Mouse (Mus musculus) myocyte (in vitro differentiated cells): ENCODE results near the gene Pigt. TPM values are rescaled to one million over a fixed set of nuclear protein-coding genes. Genes with fewer than 3 reads are reported as not detected.

Source experiments
- H3K27me3 ChIP-seq: one replicate; pipeline ENCODE4 v1.6.1; 2011; ENCODE audit not compliant: control insufficient read depth, insufficient read depth, insufficient read length
- H3K36me3 ChIP-seq: one replicate; pipeline ENCODE4 v1.6.1; 2011; ENCODE audit not compliant: control insufficient read depth, insufficient read depth
- H3K4me2 ChIP-seq: one replicate; pipeline ENCODE4 v1.6.1; 2011; ENCODE audit warnings: low read depth, control low read depth
- H3K4me3 ChIP-seq: one replicate; pipeline ENCODE4 v1.5.1; 2011; ENCODE audit warnings: mild to moderate bottlenecking, control low read depth, moderate library complexity
- H3K79me2 ChIP-seq: one replicate; pipeline ENCODE4 v1.6.1; 2011; ENCODE audit not compliant: control insufficient read depth, insufficient read depth
- H3ac ChIP-seq: one replicate; pipeline ENCODE4 v1.6.1; 2011; ENCODE audit not compliant: control insufficient read depth, insufficient read length
- CEBPB ChIP-seq: IDR thresholded peaks from 2 replicates; pipeline ENCODE4 v1.6.1; 2011; ENCODE audit warnings: mild to moderate bottlenecking, moderate library complexity; ENCODE audit not compliant: poor library complexity, insufficient read depth, severe bottlenecking
- E2F4 ChIP-seq: IDR thresholded peaks from one replicate; pipeline ENCODE4 v1.6.1; 2011; ENCODE audit warnings: mild to moderate bottlenecking, control low read depth, moderate library complexity; ENCODE audit not compliant: insufficient read depth
- MAX ChIP-seq: IDR thresholded peaks from one replicate; pipeline ENCODE4 v1.6.1; 2011; ENCODE audit warnings: low read depth, mild to moderate bottlenecking, control low read depth
- MYOD1 ChIP-seq, 3 experiments: IDR thresholded peaks; one replicate each; pipeline ENCODE4 v1.6.1; 2011; ENCODE audit warnings: control low read depth in 2 of 3, low read depth in 2 of 3, mild to moderate bottlenecking in 2 of 3, moderate library complexity in 1 of 3; ENCODE audit not compliant: insufficient read length in 2 of 3, control insufficient read depth in 1 of 3
- MYOG ChIP-seq, 3 experiments: IDR thresholded peaks; one replicate each; pipeline ENCODE4 v1.6.1; 2011; ENCODE audit warnings: control low read depth in 2 of 3, low read depth in 2 of 3, mild to moderate bottlenecking in 2 of 3; ENCODE audit not compliant: insufficient read length in 2 of 3, control insufficient read depth in 1 of 3, insufficient read depth in 1 of 3
- POLR2A ChIP-seq: IDR thresholded peaks from one replicate; pipeline ENCODE4 v1.6.1; 2011; ENCODE audit warnings: low read depth, mild to moderate bottlenecking, control low read depth, moderate library complexity; ENCODE audit not compliant: insufficient read length
- POLR2AphosphoS2 ChIP-seq: IDR thresholded peaks from one replicate; pipeline ENCODE4 v1.6.1; 2011; ENCODE audit warnings: low read depth, control low read depth; ENCODE audit not compliant: insufficient read length
- REST ChIP-seq: IDR thresholded peaks from one replicate; pipeline ENCODE4 v1.6.1; 2011; ENCODE audit warnings: mild to moderate bottlenecking, control low read depth, moderate library complexity; ENCODE audit not compliant: insufficient read depth, insufficient read length
- SRF ChIP-seq: IDR thresholded peaks from one replicate; pipeline ENCODE4 v1.6.1; 2011; ENCODE audit warnings: low read depth; ENCODE audit not compliant: control insufficient read depth, insufficient read length
- TCF12 ChIP-seq: IDR thresholded peaks from one replicate; pipeline ENCODE4 v1.6.1; 2011; ENCODE audit warnings: mild to moderate bottlenecking, control low read depth; ENCODE audit not compliant: poor library complexity, insufficient read depth, severe bottlenecking
- TCF3 ChIP-seq: IDR thresholded peaks from one replicate; pipeline ENCODE4 v1.6.1; 2011; ENCODE audit warnings: low read depth, control low read depth; ENCODE audit not compliant: insufficient read length
- USF1 ChIP-seq: IDR thresholded peaks from one replicate; pipeline ENCODE4 v1.6.1; 2011; ENCODE audit warnings: low read depth, mild to moderate bottlenecking, control low read depth, moderate library complexity
- polyA plus RNA-seq: library from polyadenylated mRNA; unstranded; fragments of >200 nt; fragmentation: generic; extraction: Trizol; gene quantifications from one replicate; pipeline ENCODE4 v1.2.1, GENCODE M21; 2012; ENCODE audit warnings: missing spikeins

The Pigt gene
- polyA plus RNA-seq, 1 experiment, result 79.2 TPM

DNA sequence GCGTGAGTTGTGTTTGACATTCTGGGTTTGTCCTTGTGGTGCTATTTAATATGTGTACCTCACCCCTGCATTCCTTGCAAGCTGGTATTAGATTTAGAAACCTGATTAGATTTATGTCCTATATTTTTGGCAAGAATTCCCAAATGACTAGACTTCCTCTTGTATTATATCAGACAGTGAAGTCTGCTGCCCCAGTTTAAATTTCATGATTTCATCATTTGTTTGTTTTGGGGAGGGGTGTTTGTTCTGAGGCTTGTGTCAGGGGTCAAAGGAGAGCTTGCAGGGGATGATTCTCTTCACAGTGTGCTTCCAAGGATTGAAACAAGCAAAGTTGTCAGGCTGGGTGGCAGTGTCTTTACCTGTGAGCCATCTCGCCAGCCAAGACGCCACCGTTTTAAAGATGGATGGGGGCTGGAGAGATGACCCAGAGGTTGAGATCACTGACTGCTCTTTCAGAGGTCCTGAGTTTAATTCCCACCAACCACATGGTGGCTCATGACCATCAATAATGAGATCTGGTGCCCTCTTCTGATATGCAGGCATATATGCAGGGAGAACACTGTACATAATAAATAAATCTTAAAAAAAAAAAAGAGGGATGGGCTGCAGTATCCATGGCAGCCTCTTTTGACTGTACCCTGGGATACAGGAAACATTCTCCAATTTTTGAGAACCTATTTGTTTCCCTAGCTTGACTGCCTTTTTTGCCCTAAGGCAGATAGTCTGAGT is 8.5 kb downstream of the Pigt start:
- Histone ChIP-seq H3K27me3 (no peaks in the 10 kb centered on the region), H3K36me3 (peaks cover 28% of the 10 kb centered on the region), H3K4me3 (no peak overlapping the region), H3K4me2 (no peak overlapping the region), H3ac (no peak overlapping the region), H3K79me2 (no peaks in the 10 kb centered on the region)
- TF ChIP-seq E2F4 (no peak), POLR2A (no peak), TCF3 (no peak), REST (no peak), CEBPB (no peak), TCF12 (no peak), MYOD1 (IDR thresholded peaks at IDR 0.05; ENCODE audit: control insufficient read depth in 1 of 3, insufficient read length in 2 of 3, low read depth in 2 of 3) (no peak), POLR2AphosphoS2 (no peak), USF1 (no peak), MAX (no peak), MYOG (IDR thresholded peaks at IDR 0.05; ENCODE audit: control insufficient read depth in 1 of 3, insufficient read depth in 1 of 3, insufficient read length in 2 of 3, low read depth in 2 of 3) (no peak), SRF (no peak)

- H3K79me2 ChIP-seq, result no peaks in the 10 kb centered on the region
- H3K36me3 ChIP-seq, result peaks cover 27% of the 10 kb centered on the region
- no peak overlapping the region for H3K4me2 ChIP-seq
- no peak overlapping the region for H3ac ChIP-seq
- no peak for TF ChIP-seq MAX
- no peak for TF ChIP-seq MYOD1 (IDR thresholded peaks at IDR 0.05; ENCODE audit: control insufficient read depth in 1 of 3, insufficient read length in 2 of 3, low read depth in 2 of 3)
- H3K27me3 ChIP-seq, result no peaks in the 10 kb centered on the region
- no peak overlapping the region for H3K4me3 ChIP-seq
Observed at GRCm38 (mm10) chr2:164507811-164508210, 10.5 kb downstream of the Pigt start.

DNA sequence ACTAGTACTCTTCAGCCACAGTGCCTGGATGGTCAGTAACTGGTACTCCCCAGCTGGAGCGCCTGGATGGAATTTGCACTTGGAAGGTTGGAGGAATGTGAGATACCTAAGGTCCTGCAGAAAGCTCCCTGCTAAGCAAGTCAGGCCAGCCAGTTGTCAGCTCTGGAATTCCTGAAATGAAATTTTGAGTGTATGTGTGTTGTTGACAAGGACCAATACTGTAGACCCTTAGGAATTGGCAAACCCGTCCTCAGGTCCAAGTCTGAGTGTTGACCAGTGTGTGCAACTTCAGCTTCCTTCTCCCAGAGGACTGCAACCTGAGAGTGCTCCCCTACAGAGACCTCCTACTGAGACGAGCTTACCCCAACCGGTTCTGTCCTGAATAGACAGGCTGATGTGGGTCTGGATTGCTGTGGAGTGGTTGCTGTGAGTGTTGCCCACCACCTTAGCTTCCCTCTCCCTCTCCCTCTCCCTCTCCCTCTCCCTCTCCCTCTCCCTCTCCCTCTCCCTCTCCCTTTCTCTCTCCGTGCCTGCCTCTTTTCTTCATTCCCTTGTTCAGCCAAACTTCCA is 13.4 kb downstream of the Pigt start:
- no peak for TF ChIP-seq MAX
- no peak for TF ChIP-seq SRF
- TF ChIP-seq POLR2A, result no peak
- TF ChIP-seq TCF3, result no peak
- no peak for TF ChIP-seq CEBPB
- no peak for TF ChIP-seq USF1
- TF ChIP-seq MYOD1 (IDR thresholded peaks at IDR 0.05; ENCODE audit: control insufficient read depth in 1 of 3, insufficient read length in 2 of 3, low read depth in 2 of 3), result no peak
- no peak for TF ChIP-seq TCF12
- TF ChIP-seq E2F4, result no peak
- TF ChIP-seq MYOG (IDR thresholded peaks at IDR 0.05; ENCODE audit: control insufficient read depth in 1 of 3, insufficient read depth in 1 of 3, insufficient read length in 2 of 3, low read depth in 2 of 3), result no peak
- TF ChIP-seq REST, result no peak
- TF ChIP-seq POLR2AphosphoS2, result no peak
- H3K4me3 ChIP-seq, result no peak overlapping the region
- H3K36me3 ChIP-seq, result peaks cover 4% of the 10 kb centered on the region
- no peak overlapping the region for H3K4me2 ChIP-seq
- no peak overlapping the region for H3ac ChIP-seq
- no peaks in the 10 kb centered on the region for H3K27me3 ChIP-seq
- H3K79me2 ChIP-seq, result no peaks in the 10 kb centered on the region

DNA sequence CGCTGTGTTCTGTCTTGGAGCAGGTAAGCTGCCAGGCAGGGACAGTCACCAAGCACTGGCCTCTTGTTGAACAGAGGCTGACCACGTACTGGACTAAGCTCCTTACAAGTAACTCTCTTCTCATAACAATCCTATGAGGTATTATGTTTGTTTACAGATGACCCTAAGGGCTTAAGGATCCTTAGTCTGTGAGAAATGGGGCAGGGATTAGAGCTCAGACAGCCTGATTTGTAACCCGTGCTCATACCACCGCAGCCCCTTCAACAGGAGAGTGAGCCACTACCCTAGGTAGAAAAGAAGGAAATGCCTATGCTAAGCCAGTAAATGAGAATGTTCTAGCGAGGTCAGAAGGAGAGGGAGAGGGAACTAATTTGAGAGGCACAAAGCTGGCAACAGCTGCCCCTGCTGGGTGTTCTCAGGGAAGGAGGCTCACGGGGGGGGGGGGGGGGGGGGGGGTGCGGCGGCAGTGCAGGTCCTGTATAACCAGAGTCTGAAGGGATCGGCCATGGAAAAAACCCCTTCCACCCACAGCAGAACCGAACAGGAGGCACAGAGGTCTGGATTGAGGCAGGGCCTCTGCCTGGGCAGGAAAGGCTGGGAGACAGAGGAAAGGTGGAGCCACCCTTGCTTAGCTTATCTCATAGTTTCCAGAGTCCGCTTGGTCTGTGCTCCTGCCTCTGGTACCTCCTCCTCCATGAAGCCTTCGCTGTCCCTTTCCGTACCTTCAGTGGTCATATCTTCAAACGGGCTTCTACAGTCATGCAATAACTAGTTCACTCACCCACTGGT is 15.0 kb downstream of the Pigt start:
- Histone ChIP-seq H3K4me3 (no peak overlapping the region), H3ac (no peak overlapping the region), H3K4me2 (peak overlapping the region; percentile 78), H3K79me2 (no peaks in the 10 kb centered on the region), H3K27me3 (no peaks in the 10 kb centered on the region), H3K36me3 (no peaks in the 10 kb centered on the region)
- no peak for TF ChIP-seq TCF3
- TF ChIP-seq E2F4, result no peak
- peak; percentile 8 for TF ChIP-seq POLR2AphosphoS2
- peak in 1 of 3 experiments; percentile 10 for TF ChIP-seq MYOD1 (IDR thresholded peaks at IDR 0.05; ENCODE audit: control insufficient read depth in 1 of 3, insufficient read length in 2 of 3, low read depth in 2 of 3)

DNA sequence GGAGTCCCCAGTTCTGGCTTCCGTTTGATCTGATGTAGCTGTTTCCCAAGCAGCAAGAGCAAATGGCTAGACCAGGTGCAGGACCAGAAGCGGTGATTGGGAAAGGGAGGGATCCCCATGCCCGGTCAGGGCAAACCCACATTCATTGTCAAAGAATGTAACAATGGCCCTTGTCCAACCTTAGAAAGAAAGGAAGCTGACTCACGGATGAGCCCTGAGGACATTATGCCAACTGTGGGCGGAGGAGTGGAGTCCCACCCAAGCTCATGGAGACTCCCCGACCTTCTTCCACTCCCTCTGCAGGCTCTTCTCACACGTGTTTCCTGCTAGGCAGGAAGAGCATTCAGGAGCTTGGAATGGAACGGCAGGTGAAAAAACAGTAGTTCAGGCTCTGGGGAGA is 16.1 kb downstream of the Pigt start:
- Histone ChIP-seq H3K27me3 (no peaks in the 10 kb centered on the region), H3K4me2 (peak overlapping the region; percentile 78), H3K36me3 (no peaks in the 10 kb centered on the region), H3ac (no peak overlapping the region), H3K79me2 (no peaks in the 10 kb centered on the region), H3K4me3 (no peak overlapping the region)
- TF ChIP-seq CEBPB (peak; percentile 57; the same call in 1 of the 2 replicates), POLR2AphosphoS2 (peak; percentile 34), POLR2A (no peak), E2F4 (no peak), TCF3 (peak; percentile 2), MAX (no peak), TCF12 (peak; percentile 13), MYOG (IDR thresholded peaks at IDR 0.05; ENCODE audit: control insufficient read depth in 1 of 3, insufficient read depth in 1 of 3, insufficient read length in 2 of 3, low read depth in 2 of 3) (peak in 1 of 3 experiments; percentile 42), SRF (no peak), USF1 (peak; percentile 9), MYOD1 (IDR thresholded peaks at IDR 0.05; ENCODE audit: control insufficient read depth in 1 of 3, insufficient read length in 2 of 3, low read depth in 2 of 3) (peak in 2 of 3 experiments; percentile 47 to 69), REST (no peak)
